Mouse (Mus musculus) c-Kit-negative CD71-positive TER-119-positive erythroid progenitor cells, embryonic 14.5 days (primary cell): ENCODE data around the gene Smoc2.

ENCODE experiments used
- DNase-seq: peaks from one replicate; pipeline ENCODE4 v3.0.0-alpha.2; 2013; ENCODE audit warnings: low read depth, low spot score

Smoc2 gene

DNA sequence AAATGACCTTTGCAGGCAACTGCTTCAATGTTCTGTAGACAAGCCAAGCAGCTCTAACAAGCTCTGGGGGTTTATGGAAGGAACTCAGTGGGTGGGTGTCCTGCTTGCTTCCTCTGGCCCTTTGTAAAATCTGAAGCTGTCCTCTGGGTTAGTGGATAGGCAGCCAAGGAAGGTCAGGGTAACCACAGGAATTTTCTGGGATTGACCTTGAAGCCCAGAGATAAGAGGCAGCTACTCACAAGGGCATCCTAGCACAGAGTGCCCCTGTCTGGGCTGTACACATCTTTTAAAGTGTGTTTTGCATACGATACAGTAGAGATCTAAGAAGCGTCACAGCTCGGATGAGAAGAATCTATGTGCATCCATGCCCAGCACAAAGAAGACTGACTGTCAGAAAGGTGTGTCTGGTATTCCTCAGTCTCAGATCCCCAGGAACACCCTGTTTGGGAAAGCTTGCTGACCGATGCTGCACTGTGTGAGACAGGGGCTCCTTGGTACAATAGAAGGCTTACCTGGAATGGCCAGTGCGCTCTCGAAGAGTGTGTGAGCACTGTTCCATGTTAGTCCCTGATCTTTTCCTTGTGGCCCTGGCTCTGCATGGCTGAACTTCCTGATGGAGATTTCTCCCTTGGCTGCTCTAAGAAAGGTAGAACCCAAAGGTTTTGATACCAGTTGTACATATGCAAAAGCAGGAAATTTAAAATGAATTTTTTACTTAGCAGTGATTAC lies 69.9 kb downstream of the Smoc2 start:
- no peak for DNase-seq

- DNase-seq, result no peak
These were observed 74.1 kb downstream of the Smoc2 start for GRCm38 (mm10) chr17:14353219-14354079.

DNA sequence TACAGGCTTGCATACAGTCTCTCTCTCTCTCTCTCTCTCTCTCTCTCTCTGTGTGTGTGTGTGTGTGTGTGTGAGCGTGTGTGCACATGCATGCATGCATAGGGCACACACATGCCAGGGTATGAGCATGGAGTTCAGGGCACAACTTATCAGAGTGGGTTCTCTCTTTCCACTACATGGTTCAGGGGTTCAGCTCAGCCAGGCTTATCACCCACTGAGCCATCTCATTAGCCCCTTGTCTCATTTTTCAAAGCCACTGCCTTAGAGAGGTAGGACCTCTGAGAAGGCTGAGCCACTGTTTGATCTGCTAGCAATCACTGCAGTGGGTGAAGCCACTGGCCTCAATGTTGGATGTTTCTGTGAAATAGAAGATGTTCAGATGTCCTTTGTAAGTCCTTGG lies 82.2 kb downstream of the Smoc2 start:
- no peak for DNase-seq

DNA sequence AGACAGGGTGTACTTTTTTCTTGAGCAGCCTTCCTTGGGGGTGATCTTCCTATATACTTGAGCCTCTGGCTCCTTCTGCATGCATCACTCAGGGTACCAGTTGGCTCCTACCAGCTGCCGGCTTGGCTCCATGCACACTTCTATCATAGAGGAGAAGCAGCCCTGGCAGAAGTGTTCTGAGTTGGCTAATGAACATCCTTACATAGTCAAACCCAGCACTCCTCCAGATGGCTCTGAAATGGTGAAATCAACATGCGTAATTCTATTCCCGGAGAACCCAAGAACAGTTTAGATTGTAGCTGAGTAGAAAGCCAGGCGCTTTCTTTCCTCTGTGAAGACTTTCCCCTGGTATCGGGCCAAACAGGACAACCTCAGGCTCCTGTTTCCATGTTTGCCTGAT lies 91.2 kb downstream of the Smoc2 start:
- no peak for DNase-seq

GRCm38 (mm10) chr17:14371606-14372005 lies 92.3 kb downstream of the Smoc2 start:
- no peak for DNase-seq

DNA sequence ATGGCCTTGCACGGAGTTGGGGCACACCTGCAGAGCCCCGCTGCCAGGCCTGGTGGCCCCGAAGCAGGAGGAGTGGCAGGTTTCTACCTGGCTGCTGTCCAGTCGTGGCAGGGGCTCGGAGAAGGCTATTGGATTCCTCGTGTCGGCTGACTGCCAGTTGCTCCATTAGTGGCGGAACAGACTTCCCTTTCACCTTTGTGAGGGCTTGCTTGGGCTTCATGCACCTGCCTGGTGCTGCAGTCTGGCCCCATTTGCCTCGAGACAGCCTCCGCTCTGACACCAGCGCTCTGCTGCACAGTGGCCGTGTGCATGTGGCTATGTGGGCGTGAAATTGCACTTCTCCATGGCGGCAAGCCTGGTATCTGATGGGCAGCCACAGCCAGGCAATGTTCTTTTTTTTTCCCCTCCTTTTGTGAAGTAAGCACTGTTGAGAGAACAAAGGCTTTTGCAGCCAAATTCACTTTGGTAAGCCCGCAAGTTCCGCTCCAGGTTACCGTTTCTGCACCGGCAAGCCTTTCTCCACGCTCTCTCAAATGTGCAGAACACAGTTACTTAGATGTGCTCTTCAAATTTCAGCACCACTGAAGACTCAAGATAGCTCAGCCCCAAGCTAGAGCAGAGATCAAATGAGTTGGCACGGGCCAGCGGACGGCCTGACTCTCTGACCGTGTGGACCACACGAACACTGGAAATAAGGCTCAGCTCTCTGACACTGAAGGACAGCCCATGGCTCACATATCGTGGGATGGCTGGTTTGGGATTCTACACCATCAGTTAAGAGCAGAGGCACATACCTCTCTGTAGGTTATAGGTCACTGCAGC lies 93.2 kb downstream of the Smoc2 start:
- no peak for DNase-seq

GRCm38 (mm10) chr17:14378692-14379446 lies 99.6 kb downstream of the Smoc2 start:
- DNase-seq, result no peak

- DNase-seq, result no peak
These were observed 100.2 kb downstream of the Smoc2 start for GRCm38 (mm10) chr17:14379518-14379917.

- DNase-seq, result no peak
These were observed 100.7 kb downstream of the Smoc2 start for GRCm38 (mm10) chr17:14379966-14380365.

GRCm38 (mm10) chr17:14380526-14380925 lies 101.2 kb downstream of the Smoc2 start:
- no peak for DNase-seq

DNA sequence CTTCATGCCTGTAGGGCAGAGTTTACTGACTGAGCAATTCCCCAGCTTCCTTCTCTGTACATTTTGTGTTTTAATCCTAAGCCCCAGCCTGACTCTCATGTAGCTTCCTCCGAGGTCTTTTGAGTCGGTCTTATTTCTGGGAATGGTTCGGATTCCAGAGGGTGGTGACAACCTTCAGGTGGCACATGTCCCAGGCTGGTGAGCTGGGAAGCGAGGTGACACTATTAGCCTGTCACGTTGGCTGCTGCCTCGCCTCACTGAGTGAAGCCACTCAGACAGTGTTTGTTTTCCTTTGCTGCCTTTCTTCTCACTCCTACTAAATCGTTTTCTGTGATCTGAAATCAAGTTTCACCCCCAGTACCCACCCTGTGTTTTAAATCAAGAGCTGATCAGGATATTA lies 102.2 kb downstream of the Smoc2 start:
- no peak for DNase-seq

- no peak for DNase-seq
These were observed 104.7 kb downstream of the Smoc2 start for GRCm38 (mm10) chr17:14383981-14384380.

GRCm38 (mm10) chr17:14384980-14385379 lies 105.7 kb downstream of the Smoc2 start:
- DNase-seq, result no peak

DNA sequence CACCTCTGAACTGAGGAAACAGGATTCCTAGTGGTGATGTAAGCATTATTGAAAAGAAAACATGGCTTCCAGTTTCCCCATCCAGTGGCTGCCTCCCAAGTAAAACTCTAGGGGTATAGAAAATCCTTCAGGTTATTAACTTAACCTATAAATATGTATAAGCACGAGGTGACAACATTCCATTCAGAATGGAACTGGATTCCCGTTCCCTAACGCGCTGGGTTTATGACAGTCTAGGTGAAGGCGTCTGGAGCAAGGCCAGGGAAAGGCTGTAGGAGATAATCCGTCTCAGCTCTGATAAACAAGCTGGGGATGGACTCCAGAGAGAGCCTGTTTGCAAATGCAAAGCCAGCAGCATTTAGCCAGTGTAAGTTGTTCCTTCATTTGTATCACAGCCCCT lies 108.0 kb downstream of the Smoc2 start:
- DNase-seq, result no peak

DNA sequence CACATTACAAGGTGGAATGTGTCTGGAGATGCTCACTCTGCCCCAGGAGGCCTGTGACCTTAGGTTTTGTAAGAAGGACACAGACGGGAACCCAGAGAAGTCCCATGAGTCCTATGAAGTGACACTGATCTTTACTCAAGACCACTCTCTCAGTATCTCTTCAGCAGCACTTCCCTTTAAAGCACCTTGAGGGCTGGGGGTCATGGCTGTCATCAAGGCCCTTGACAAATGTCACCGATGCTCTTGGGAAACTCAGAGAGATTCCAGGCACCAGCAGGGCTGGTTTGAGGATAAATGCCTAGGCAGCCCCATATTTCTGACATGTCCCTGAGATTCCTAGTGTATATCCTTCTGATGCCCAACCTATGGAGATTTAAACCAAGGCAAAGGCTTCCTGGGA lies 113.1 kb downstream of the Smoc2 start:
- no peak for DNase-seq

- DNase-seq, result no peak
These were observed 115.6 kb downstream of the Smoc2 start for GRCm38 (mm10) chr17:14394861-14395260.

DNA sequence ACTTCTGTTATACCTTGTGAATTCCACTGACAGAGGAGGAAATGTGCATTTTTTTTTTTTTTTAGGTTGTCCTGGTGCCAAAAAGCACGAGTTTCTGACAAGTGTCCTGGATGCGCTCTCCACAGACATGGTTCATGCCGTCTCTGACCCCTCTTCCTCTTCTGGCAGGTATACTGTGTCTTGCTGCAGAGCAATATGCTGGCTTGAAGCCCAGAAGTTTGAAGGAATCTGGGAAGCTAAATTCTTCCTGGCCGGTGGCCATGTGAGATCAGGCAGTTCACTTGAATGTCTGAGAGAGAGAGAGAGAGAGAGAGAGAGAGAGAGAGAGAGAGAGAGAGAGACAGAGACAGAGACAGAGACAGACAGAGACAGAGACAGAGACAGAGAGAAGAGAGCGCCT lies 118.2 kb downstream of the Smoc2 start:
- DNase-seq, result no peak

DNA sequence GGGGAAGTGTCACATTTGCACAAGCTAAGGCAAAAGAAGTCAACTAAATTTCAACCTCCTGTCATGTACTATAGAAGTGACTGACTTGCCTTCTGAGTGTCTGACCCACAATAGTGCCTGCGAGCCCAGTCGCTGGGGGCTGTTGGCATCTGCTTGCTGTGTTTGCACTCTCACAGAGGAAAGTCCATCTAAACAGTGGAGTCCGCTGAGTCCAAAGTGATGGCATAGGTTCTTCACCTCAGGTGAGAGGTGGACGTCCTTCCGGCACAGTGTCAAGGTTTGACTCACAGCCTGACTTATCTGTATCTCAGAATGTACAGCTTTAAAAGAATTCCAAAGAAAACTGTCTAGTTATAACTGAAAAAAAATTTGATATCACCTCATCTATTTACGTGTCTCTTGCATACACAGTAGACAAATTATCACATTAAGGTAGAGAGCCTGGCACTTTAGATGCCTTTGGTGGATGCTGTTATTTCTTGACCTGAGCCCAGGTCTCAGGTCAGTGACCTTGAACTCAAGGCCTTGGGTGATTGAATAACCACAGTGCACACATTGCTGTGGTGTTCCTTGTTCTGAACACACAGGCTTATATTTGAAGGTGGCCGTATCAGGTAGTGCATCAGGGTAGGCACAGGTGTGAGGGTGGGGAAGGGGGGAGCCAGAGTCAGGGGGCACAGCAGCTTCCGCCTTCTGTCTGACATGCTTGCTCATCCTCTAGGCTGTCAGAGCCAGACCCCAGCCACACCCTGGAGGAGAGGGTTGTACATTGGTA lies 119.5 kb downstream of the Smoc2 start:
- DNase-seq, result no peak

- no peak for DNase-seq
These were observed 121.7 kb downstream of the Smoc2 start for GRCm38 (mm10) chr17:14400960-14401359.

GRCm38 (mm10) chr17:14407874-14408273 lies 128.6 kb downstream of the Smoc2 start:
- no peak for DNase-seq

GRCm38 (mm10) chr17:14412460-14412859 lies 133.2 kb downstream of the Smoc2 start:
- DNase-seq, result no peak
